Mouse (Mus musculus) kidney, embryonic 14.5 days (tissue): ENCODE measurements at regions not wholly inside any gene's neighbourhood (a gene's known extent, or its start where the extent isn't known, plus 50 kb on each side); places are given as distances from the start of the nearest gene placed in this dataset.

Experiments
- ATAC-seq: fragments of 200-750 bp; cut with Nextera tagmentation; 2 replicates; pipeline ENCODE4 v1.8.0; 2017; ENCODE audit warnings: moderate number of reproducible peaks, mild to moderate bottlenecking, moderate TSS enrichment, moderate library complexity; ENCODE audit not compliant: low FRiP score, low TSS enrichment
- H3K27ac ChIP-seq: fragments of 300-500 bp; sonication (generic); 2 replicates; pipeline ENCODE4 v1.5.1; 2014; ENCODE audit warnings: low read depth, mild to moderate bottlenecking, low read length, moderate library complexity, mixed read lengths
- H3K27me3 ChIP-seq: fragments of 300-500 bp; sonication (generic); 2 replicates; pipeline ENCODE4 v1.6.1; 2014; ENCODE audit warnings: mild to moderate bottlenecking, low read length; ENCODE audit not compliant: control insufficient read depth, insufficient read depth
- H3K36me3 ChIP-seq: fragments of 300-500 bp; sonication (generic); 2 replicates; pipeline ENCODE4 v1.6.1; 2014; ENCODE audit warnings: low read length, mixed read lengths; ENCODE audit not compliant: control insufficient read depth, insufficient read depth
- H3K4me1 ChIP-seq: fragments of 300-500 bp; sonication (generic); 2 replicates; pipeline ENCODE4 v1.6.1; 2014; ENCODE audit warnings: low read length, mixed read lengths; ENCODE audit not compliant: control insufficient read depth, insufficient read depth
- H3K4me2 ChIP-seq: fragments of 300-500 bp; sonication (generic); replicated peaks from 2 replicates; pipeline ENCODE4 v1.6.1; 2014; ENCODE audit warnings: low read depth, mild to moderate bottlenecking, low read length
- H3K4me3 ChIP-seq: fragments of 300-500 bp; sonication (generic); 2 replicates; pipeline ENCODE4 v1.5.1; 2014; ENCODE audit warnings: mild to moderate bottlenecking, low read length
- H3K9ac ChIP-seq: fragments of 300-500 bp; sonication (generic); 2 replicates; pipeline ENCODE4 v1.6.1; 2014; ENCODE audit warnings: low read depth, mild to moderate bottlenecking, low read length, moderate library complexity
- H3K9me3 ChIP-seq: fragments of 300-500 bp; sonication (generic); 2 replicates; pipeline ENCODE4 v1.6.1; 2016; ENCODE audit warnings: low read length; ENCODE audit not compliant: control insufficient read depth
- WGBS: fragments of 180-500 bp; shearing (Covaris S2); extraction: QIAGEN DNeasy Blood & Tissue Kit; methylation state at CpG from one replicate; pipeline ENCODE4 v1.1.7; 2014; 5-methylcytosine and 5-hydroxymethylcytosine counted together

GRCm38 (mm10) chr2:133438018-133438417, 113.9 kb upstream of the Bmp2 start:
- Histone ChIP-seq H3K4me3 (no peak overlapping the region), H3K9ac (no peak overlapping the region), H3K9me3 (no peaks in the 10 kb centered on the region), H3K4me1 (no peaks in the 10 kb centered on the region), H3K27ac (no peak overlapping the region), H3K27me3 (no peaks in the 10 kb centered on the region), H3K36me3 (no peaks in the 10 kb centered on the region), H3K4me2 (no peak overlapping the region)
- ATAC-seq: no peak
- 37% methylated on average over 4 of the region's 4 CpGs for WGBS

- ATAC-seq: no peak
- no peaks in the 10 kb centered on the region for H3K9me3 ChIP-seq
- H3K27ac ChIP-seq: no peak overlapping the region
- 88% methylated on average over 4 of the region's 4 CpGs for WGBS
- no peaks in the 10 kb centered on the region for H3K36me3 ChIP-seq
- H3K27me3 ChIP-seq: no peaks in the 10 kb centered on the region
- no peak overlapping the region for H3K4me2 ChIP-seq
- no peaks in the 10 kb centered on the region for H3K4me1 ChIP-seq
- no peak overlapping the region for H3K4me3 ChIP-seq
- no peak overlapping the region for H3K9ac ChIP-seq
Observed at GRCm38 (mm10) chr2:133443024-133443423, 108.9 kb upstream of the Bmp2 start.

GRCm38 (mm10) chr2:133443490-133443889, 108.5 kb upstream of the Bmp2 start:
- H3K9ac ChIP-seq: no peak overlapping the region
- ATAC-seq: no peak
- no peaks in the 10 kb centered on the region for H3K9me3 ChIP-seq
- no peaks in the 10 kb centered on the region for H3K27me3 ChIP-seq
- H3K4me3 ChIP-seq: no peak overlapping the region
- no peaks in the 10 kb centered on the region for H3K36me3 ChIP-seq
- no peaks in the 10 kb centered on the region for H3K4me1 ChIP-seq
- no peak overlapping the region for H3K27ac ChIP-seq
- no peak overlapping the region for H3K4me2 ChIP-seq
- WGBS: 76% methylated on average over 2 of the region's 2 CpGs

DNA sequence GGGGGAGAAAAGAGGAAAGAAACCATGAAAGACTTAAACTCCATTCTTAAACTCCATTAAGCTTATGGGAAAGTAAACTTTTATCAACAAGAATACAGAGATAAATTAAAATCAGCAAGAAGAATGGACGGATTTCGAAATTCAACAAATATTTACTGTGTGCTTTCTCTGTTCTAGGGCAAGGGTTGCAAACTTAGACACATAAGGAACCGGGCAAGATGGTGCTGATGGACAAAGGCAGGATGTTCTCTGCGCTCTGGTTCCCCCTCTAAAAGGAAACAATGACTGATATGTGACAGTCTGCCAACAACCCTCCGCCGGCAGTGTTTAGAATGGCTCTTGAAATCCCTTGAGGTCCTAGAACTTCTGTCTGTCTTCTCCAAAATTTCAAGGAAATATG, 99.0 kb upstream of the Bmp2 start:
- no peak for ATAC-seq

GRCm38 (mm10) chr2:133455484-133456170, 96.3 kb upstream of the Bmp2 start:
- ATAC-seq: no peak
- WGBS: 58% methylated on average over 7 of the region's 7 CpGs
- no peaks in the 10 kb centered on the region for H3K27me3 ChIP-seq

More for the DNA sequence above, 99.0 kb upstream of the Bmp2 start:
- Histone ChIP-seq H3K36me3 (no peaks in the 10 kb centered on the region), H3K27ac (no peak overlapping the region), H3K9me3 (no peaks in the 10 kb centered on the region), H3K4me3 (no peak overlapping the region), H3K4me1 (no peaks in the 10 kb centered on the region), H3K4me2 (no peak overlapping the region), H3K9ac (no peak overlapping the region), H3K27me3 (no peaks in the 10 kb centered on the region)
- 88% methylated on average over 6 of the region's 6 CpGs for WGBS

GRCm38 (mm10) chr2:133456785-133457184, 95.2 kb upstream of the Bmp2 start:
- Histone ChIP-seq H3K9me3 (no peaks in the 10 kb centered on the region), H3K4me2 (no peak overlapping the region), H3K27me3 (no peaks in the 10 kb centered on the region), H3K27ac (no peak overlapping the region), H3K36me3 (no peaks in the 10 kb centered on the region), H3K9ac (no peak overlapping the region), H3K4me1 (no peaks in the 10 kb centered on the region), H3K4me3 (no peak overlapping the region)
- 85% methylated on average over 2 of the region's 2 CpGs for WGBS
- no peak for ATAC-seq

More at GRCm38 (mm10) chr2:133455484-133456170, 96.3 kb upstream of the Bmp2 start:
- H3K9me3 ChIP-seq: no peaks in the 10 kb centered on the region
- H3K27ac ChIP-seq: no peak overlapping the region
- H3K4me1 ChIP-seq: no peaks in the 10 kb centered on the region
- H3K9ac ChIP-seq: no peak overlapping the region
- no peak overlapping the region for H3K4me3 ChIP-seq
- H3K36me3 ChIP-seq: no peaks in the 10 kb centered on the region
- no peak overlapping the region for H3K4me2 ChIP-seq

GRCm38 (mm10) chr2:133458735-133459134, 93.2 kb upstream of the Bmp2 start:
- no peaks in the 10 kb centered on the region for H3K27me3 ChIP-seq

DNA sequence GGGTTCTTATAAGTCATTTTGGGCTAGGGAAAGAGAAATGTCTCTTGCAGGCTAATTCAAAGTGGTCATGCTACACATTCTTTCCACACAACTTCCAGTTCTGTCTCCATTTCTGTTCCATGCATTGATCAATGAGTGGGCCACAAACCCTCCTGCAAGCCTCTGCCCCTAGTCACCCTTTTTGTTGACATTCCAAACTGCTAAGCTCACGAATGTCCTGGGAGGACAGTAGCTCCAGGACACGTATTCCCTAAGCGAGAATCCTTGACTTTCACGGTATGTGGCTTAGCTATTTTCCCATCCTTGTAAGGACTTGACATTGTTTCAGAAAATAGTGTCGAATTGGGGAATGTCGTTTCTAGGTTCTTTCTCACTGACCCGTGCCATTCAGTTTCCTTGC, 91.1 kb upstream of the Bmp2 start:
- ATAC-seq: no peak
- no peak overlapping the region for H3K27ac ChIP-seq

More at GRCm38 (mm10) chr2:133458735-133459134, 93.2 kb upstream of the Bmp2 start:
- no peaks in the 10 kb centered on the region for H3K4me1 ChIP-seq
- no peak overlapping the region for H3K4me3 ChIP-seq
- H3K9me3 ChIP-seq: no peaks in the 10 kb centered on the region
- ATAC-seq: no peak
- no peak overlapping the region for H3K4me2 ChIP-seq
- H3K27ac ChIP-seq: no peak overlapping the region
- no peaks in the 10 kb centered on the region for H3K36me3 ChIP-seq
- H3K9ac ChIP-seq: no peak overlapping the region
- 73% methylated on average over 2 of the region's 2 CpGs for WGBS

DNA sequence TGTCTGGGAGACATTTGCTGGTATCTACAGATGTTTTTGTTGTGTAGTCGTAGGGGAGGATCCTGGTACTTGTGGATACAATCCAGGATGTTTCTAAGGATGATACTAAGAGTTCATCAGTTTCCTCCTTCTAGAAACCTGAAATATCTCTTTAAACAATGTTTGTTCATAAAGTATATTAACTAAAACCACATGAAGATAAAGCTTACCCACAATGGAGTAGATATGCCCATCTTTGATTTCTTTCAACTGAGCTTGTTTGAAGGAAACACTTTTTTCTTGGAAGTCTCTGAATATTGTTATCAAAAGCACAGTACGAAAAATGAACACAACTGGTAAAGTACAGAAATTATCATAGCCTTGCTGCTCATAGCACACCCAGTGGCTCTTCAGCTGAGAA, 89.6 kb upstream of the Bmp2 start:
- Histone ChIP-seq H3K27ac (no peak overlapping the region), H3K9ac (no peak overlapping the region), H3K9me3 (no peaks in the 10 kb centered on the region), H3K4me1 (no peaks in the 10 kb centered on the region), H3K36me3 (no peaks in the 10 kb centered on the region), H3K27me3 (no peaks in the 10 kb centered on the region), H3K4me2 (no peak overlapping the region), H3K4me3 (no peak overlapping the region)
- ATAC-seq: no peak
- 90% methylated on average over 2 of the region's 2 CpGs for WGBS

More for the DNA sequence above, 91.1 kb upstream of the Bmp2 start:
- WGBS: 53% methylated on average over 7 of the region's 7 CpGs
- no peak overlapping the region for H3K4me3 ChIP-seq
- no peak overlapping the region for H3K4me2 ChIP-seq
- H3K9me3 ChIP-seq: no peaks in the 10 kb centered on the region
- H3K9ac ChIP-seq: no peak overlapping the region
- no peaks in the 10 kb centered on the region for H3K36me3 ChIP-seq
- H3K27me3 ChIP-seq: no peaks in the 10 kb centered on the region
- H3K4me1 ChIP-seq: no peaks in the 10 kb centered on the region
